Mouse (Mus musculus): Measurements from ENCODE around the gene Scaf1.

GRCm38 (mm10) chr7:44984833-44985164 lies 31.4 kb downstream of the Scaf1 start:
- no peak for TF ChIP-seq POLR2A (IDR thresholded peaks at IDR 0.05; ENCODE audit: insufficient read length, low read depth)
- no peak for TF ChIP-seq USF1 (IDR thresholded peaks at IDR 0.05; ENCODE audit: low read depth)

Data from myocyte (in vitro differentiated cells).